Mouse (Mus musculus): ENCODE results near the gene Chchd6. TPM values are rescaled to one million over a fixed set of nuclear protein-coding genes. Genes with fewer than 3 reads are reported as not detected.

Gene Chchd6
- total RNA-seq, 2 experiments from 2014 or later = 14.7 to 15.5 TPM

DNA sequence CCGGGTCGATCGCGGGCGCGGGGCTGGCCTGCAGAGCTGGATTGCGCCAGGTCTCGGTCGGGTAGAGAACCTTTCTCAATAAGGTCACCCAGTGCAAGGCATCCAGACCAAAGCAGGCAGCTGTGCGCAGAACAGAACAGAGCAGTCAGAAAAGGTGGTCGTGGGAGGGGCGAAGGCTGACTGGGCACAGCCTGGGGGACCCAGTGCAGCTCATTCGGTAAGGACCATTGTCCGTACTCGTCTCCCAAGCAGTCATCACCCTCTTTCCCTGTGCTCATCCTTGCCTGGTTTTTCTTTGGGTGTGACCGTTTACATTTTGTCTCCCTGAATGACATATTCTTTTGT lies 232.4 kb downstream of the Chchd6 start:
- no peak for DNase-seq
- intact Hi-C loops (cut with DNase I) = loop anchor here (1.0 to 5.0 kb wide), 5 partner anchors 104 to 436 kb away; no protein-coding TSS in a partner anchor

DNA sequence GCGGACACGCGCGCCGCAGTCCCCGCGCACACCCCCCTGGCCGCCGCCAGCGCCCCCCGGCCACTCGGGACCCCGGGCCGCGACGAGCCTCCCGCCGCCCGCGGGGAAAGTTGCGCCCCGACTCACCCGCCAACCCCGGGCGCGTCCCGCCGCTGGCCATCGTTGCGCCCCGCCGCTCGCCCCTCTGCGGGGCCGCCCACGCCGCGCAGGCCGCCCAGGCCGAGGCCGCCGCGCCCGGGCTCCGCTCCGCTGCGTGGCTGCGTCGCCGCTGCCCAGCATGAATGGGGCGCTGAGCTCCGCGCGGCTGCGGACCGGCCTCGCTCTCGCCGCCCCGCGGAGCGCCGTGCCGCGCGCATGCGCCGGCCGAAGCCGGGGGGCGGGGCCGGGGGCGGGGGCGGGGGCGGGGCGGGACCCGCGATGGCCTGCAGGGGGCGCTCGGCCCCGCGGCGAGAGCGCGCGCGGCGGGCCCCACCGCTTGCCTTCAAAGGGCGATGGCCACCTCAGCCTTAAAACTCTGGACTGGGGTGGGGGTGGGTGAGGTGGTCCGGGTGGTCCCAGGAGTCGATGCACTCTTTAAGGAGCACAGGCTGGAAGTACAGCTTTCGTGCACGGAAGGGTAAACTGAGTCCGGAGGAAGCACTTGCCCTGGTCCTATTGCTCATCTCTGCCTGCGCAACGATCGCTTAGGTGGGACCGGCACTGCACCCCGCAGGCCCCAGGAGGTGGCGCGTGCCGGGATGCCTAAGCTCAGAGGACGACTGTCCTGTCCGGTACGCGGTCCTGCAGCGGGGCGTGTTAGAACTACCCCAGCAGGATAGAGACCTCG lies 233.0 kb downstream of the Chchd6 start, which contains the start of gene Plxna1:
Plxna1 (minus strand) TSS at position 340 of the 826 bp plus-strand sequence.
- intact Hi-C loops (cut with DNase I) = loop anchor here (1.0 to 5.0 kb wide), 5 partner anchors 104 to 435 kb away; no protein-coding TSS in a partner anchor
- DNase-seq = peak; percentile 63 to 68

DNA sequence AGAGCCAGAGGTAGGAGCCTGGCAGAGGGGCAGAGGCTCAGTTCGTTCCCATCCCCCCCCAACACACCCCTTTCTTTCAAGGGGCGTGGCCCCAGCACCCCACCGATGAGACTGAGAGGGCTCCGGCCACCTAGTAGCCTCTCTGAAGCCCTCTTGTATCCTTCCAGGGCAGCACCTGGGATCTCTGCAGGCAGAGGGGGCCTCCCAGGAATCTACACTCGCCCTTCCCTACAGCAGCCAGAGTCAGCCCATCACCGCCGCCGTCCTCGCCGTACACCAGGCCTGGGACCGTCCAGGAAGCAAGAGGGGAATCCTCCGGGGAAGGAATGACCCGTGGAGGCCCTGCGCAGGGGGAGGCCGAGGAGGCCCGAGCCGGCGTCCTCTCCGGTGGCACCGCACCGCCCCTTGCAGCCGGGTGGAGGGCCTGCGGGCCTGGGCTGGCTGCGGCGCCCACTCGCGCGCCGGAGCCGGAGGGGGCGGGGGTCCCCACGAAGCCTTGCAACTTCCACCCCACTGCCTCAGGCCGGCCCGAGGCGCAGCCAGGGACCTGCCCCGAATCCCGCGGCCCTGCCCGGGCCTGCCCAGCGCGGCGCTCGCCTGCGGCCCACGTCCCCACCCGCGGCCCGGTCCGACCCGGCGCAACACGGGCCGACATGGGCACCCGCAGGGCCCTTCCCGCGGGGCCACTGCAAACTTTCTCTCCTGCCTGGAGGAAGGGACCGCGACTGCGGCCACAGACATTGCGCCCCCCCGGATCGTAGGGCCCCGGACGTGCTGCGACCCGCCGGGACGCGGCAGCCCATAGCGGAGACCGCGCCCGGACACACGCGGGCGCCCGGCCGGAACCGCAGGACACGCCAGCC lies 233.8 kb downstream of the Chchd6 start:
- intact Hi-C loops (cut with DNase I) = loop anchor here (2.0 to 5.0 kb wide), 5 partner anchors 23 to 434 kb away; no protein-coding TSS in a partner anchor
- DNase-seq = peak; percentile 66 to 73

DNA sequence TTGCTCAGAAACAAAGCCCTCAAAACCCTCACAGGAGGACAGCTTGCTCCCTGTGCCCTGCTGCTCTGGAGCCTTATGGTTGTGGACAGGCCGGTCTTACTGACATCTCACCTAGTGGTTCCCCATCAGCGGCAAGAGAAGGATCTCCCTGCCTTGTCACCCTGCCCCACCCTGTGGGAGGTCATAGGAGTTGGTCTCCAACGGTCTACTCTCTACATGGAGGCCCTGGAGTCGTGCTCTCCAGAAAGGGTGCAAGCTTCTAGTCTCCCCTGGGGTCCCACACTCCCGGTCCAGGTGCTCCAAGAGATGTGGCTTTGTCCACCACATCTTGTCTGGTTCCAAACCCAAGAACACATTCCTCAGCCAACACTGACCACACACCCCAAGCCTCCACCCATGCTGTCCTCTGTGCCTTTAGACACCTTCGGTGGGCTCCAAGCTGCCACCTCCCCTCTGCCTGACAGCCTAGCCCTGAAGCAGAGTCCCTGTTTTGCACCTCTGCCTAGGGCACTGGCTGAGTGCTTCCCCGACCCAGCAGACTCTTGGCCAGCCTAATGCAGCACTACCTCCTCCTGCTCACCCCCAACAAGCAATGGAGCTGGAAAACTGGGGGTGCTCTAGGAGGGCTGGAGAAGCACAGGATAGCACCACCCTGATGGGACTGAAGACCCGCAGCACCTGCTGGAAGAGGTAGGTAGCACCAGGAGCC lies 234.6 kb downstream of the Chchd6 start:
- intact Hi-C loops (cut with DNase I) = loop anchor here (2.0 to 5.0 kb wide), 3 partner anchors 22 to 434 kb away; no protein-coding TSS in a partner anchor
- DNase-seq = peak in 1 of 2 experiments; percentile 13

DNA sequence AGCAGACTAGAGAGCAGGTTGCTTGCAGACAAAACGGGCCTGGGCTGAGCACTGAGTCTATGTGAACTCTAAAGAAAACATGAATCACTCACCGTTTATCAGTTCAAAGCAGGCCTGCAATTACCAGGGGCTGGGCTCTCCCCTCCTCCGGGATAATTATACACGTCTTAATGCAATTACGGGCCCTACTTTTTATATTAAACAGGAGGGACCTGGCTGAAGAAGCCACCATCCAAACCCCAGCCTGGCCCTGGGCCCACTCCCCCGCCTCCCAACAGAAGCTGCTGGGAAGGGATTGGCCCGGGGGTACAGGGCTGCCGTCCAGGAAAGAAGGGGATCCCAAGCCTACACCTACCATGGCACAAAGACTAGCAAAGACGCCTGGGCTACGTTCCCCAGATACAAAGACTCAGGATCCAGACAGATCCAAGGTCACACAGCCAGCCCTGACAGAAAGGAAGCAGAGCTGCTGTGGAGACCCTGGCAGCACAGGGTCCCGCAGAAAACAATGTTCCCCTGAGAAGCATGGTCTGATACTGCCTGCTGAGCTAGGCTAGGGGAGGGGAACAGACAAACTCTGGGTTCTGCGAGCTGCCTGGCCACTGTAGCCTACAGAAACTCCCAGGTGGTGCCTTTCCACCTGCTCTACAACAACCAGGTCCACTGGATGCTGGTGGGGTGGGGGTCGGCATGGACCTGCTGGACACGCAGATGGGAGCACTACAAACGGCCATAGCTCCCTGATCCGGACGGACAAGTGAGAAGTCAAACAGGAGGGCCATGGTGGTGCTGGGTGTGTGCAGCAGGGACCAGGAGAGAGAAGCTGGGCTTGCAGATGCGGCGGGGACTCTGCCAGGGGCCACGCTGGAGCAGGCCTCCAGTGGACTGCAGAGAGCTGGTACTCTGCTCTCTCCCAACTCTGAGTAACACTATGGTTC lies 235.4 kb downstream of the Chchd6 start:
- intact Hi-C loops (cut with DNase I) = loop anchor here (2.0 to 5.0 kb wide), 3 partner anchors 21 to 433 kb away; no protein-coding TSS in a partner anchor
- peak in 1 of 2 experiments; percentile 61 for DNase-seq

DNA sequence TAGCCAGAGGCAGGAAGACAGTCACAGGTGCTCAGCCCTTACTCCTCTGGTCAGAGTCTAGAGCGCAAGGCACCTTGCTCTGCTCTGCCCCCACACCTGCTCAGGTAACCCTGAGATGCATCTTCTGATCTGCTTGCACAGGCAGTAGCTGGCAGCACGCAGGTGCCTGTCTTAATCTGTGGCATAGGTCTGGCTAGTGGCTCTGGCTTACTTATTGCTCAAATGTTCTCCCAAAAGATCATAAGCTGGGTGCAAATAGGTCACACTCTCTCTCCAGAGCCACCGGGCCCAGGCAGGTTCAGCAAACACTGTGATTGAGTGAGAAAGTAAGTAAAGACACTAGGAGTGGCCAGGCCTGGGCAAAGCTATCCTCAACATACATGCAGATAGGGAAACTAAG lies 236.3 kb downstream of the Chchd6 start:
- intact Hi-C loops (cut with DNase I) = no loop called here
- no peak for DNase-seq

DNA sequence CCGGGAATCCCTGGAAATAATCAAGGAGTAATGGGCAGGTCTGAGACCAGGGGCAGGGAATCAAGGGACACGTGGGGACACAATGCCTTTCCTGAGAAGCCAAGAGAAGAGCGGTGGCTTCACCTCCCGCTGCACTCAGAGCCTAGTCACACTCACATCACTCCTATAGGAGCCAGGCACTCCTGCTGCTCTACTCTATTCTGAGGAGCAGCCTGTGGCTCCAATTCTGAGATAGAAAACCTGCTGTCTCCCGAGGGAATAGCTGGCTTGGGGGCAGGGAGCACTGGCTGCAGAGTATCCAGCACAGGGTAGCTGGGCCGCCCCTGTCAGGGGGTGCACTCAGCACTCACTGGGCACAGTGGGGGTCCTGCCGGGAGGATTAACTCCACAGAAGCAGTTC lies 239.8 kb downstream of the Chchd6 start:
- DNase-seq = no peak
- intact Hi-C loops (cut with DNase I) = no loop called here

DNA sequence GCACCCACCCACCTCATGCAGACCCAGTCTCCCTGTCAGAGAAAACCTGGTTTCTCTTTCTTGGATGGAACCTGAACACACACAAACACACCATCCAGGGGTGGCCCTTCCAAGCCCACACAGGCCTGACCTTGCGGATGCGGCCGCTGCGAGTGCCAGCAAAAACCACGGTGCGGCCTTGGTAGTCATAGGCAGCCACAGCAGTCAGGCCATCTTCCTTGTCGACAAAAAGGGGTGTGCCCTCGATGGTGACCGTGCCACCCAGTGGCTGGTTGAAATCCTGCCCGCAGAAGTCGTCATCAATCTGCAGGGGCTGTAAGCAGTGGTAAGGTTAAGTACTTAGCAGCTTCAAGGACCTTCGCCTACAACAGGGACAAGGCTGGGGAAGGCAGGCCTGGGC lies 240.7 kb downstream of the Chchd6 start:
- intact Hi-C loops (cut with DNase I) = no loop called here
- no peak for DNase-seq

DNA sequence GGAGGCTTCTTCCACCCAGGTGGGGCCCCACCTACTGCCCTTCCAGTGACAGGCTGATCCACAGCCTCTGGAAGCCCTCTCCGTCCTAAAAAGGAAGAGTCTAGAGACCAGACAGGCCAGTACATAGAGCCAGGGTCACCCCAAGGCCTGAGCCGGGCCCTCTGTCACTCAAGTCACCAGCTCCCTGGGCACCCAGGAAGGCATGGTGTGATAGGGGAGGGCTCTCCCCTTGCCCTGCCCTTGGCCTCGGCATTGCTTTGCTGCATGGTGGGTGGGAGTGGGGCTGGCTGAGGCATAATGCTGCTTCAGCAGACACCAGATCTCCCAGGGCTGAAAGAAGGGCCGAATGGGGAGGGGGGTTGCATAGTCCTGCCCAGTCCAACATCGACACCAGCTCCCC lies 241.4 kb downstream of the Chchd6 start:
- intact Hi-C loops (cut with DNase I) = no loop called here
- DNase-seq = no peak

DNA sequence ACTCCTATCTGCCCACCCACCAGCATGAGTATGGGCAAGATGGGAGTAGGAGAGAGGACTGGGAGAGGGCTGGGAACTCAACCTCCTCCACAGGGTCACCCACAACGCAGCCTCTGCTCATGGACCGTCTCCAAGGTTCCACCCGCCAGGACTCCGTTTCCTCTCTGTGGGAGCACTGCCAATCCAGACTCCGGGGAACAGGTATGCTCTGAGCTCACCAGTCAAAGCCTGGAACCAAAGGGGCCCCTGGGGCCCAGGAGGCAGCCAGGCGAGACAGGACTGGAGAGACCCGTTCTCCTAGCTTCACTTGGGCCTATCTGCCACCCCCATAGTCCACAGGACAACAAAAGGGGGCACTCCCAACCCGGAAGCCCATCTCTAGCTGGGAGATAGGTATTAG lies 242.4 kb downstream of the Chchd6 start:
- intact Hi-C loops (cut with DNase I) = no loop called here

DNA sequence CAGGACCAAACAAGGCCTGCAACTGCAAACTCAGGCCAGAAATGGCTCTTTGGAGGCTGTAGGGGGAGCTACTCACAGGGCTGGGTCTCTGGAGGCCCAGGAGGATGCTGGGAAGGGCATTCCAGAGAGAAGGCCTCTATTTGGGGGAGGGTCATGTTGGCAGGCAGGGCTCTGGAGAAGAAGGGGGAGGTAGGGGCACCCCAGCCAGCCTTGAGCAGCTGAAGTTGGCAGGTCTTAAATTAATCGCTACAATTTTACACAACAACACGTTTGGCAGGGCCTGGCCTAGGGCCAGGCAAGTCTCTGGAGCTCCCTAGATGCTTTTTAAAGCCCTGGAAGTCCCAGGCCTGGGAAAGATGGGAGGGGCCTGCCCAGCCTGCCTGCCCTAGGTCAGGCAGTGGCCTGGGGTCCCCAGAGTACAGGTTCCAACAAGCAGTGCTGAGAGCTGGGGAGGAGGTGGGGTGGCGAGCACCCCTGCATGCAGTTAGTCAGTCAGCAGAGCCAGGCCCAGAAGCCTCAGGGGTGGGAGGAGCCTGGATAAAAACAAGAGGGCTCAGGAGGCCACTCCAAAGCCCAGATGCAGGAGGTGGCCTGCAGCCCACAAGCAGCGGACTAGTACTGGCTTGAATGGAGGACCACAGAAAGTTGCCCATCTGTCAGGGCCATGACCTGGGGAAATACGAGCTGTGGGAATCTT lies 243.9 kb downstream of the Chchd6 start:
- DNase-seq = peak; percentile 75 to 76
- intact Hi-C loops (cut with DNase I) = no loop called here

More for the DNA sequence above, 242.4 kb downstream of the Chchd6 start:
- no peak for DNase-seq

DNA sequence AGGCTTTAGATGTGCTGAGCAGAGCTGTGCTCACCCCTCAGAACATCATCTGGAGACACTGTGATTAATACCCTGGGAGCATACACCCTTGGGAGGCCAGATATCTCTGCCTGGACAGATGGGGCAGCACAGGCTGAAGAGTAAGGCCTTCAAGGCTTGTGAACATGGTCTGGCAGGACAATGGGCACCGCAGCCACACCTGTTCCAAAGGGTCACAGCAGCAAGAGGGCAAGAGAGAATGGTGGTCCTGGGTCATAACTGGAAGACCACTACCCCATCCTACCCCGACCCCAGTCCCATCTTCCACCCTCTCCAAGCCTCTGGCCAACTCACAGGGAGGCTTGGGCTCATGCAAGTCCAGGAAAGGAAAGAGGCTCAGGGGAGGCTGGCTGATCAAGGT lies 244.9 kb downstream of the Chchd6 start:
- intact Hi-C loops (cut with DNase I) = no loop called here
- DNase-seq = no peak

DNA sequence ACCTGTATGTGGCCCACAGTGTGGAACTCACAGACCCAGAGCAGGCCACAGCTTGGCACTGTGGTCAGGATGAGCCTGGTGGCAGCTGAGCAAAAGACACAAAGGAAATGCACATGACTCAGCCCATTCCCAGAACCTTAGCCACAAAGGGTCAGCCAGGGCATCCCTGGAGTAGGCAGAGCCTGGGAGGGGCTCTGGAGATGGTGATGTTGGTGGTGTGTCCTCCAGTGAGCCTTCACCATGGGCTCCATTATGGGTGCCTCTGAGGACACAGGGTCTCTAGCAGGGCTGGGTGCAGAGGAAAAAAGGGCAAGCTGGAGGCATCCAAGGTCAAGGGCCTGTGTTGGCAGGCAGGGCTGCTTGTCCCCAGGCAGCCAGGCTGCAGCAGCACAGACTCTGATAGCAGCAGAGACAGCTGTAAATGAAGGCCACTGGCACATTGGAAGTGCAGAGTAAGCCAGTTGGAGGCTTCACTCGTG lies 245.4 kb downstream of the Chchd6 start:
- peak; percentile 67 to 76 for DNase-seq
- intact Hi-C loops (cut with DNase I) = no loop called here

DNA sequence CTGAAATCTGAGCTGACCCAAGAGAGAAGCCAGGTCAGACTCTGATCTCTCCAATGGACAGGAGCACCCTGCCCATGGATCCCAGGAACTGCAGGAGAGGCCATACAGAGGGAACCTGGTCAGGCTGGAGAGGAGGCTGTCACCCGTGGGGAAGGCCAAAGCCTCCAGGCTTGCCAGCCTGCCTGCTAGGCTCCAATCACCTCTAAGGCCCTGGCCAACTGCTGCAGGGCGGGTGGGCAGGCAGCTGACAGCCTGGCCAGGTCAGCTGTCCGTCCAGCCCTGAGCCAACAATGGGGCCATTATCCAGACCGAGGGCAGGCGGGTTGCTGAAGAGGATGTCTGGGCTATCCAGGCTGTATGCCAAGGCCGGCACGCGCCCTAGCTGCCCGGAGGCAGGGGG lies 247.1 kb downstream of the Chchd6 start:
- DNase-seq = peak in 1 of 2 experiments; percentile 49
- intact Hi-C loops (cut with DNase I) = no loop called here

DNA sequence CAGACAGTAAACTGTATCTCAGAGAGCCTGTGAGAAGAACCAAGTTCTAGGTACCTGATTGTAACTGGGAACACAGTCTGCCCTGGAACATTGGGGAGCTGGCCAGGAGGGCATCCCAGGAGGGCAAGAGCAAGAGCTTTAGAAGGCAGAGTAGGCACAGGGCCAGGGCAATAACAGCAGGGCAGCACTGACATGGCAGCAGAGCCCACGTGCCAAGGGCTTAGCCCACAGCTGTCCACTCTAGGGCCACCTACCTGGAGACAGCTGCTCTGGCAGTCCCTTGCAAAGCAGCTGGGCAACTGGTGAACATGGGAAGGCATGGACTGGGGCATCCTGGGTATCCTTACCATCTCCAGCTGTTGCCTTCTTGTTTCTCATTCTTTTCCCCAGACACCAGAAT lies 247.7 kb downstream of the Chchd6 start:
- intact Hi-C loops (cut with DNase I) = no loop called here
- peak in 1 of 2 experiments; percentile 57 for DNase-seq

DNA sequence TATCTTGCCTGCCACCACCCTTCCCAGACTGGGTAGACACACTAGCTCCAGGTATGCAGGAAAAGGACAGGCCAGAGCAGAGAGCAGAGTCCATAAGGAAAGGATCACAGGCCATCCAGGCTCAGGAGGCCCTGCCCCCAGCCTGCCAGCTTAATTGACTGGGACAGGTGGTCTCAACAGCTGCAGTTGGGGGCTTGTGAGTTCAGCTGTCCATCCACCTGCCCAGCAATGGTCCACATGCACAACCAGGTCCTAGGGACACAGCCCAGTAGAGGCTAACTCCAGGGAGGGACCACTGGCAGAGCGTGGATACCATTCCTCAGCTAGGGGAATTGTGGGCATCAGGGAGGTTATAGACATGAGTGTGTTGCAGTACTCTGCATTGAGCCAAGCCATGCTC lies 249.6 kb downstream of the Chchd6 start:
- intact Hi-C loops (cut with DNase I) = no loop called here

DNA sequence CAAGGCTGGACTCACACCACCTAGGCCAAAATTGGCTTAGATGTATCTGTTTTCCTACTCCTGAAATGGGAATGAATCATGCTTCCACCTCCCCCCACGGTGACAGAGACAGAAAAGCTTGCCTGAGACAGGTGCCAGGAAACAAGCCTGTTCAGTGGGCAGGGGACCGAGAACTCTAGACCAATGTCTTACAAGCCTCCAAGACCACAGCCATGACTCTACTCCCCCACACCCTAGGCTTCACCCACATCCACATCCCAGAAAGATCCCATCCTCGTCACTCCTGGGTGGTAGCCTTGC lies 250.0 kb downstream of the Chchd6 start:
- no peak for DNase-seq
- intact Hi-C loops (cut with DNase I) = no loop called here

More for the DNA sequence above, 249.6 kb downstream of the Chchd6 start:
- no peak for DNase-seq

DNA sequence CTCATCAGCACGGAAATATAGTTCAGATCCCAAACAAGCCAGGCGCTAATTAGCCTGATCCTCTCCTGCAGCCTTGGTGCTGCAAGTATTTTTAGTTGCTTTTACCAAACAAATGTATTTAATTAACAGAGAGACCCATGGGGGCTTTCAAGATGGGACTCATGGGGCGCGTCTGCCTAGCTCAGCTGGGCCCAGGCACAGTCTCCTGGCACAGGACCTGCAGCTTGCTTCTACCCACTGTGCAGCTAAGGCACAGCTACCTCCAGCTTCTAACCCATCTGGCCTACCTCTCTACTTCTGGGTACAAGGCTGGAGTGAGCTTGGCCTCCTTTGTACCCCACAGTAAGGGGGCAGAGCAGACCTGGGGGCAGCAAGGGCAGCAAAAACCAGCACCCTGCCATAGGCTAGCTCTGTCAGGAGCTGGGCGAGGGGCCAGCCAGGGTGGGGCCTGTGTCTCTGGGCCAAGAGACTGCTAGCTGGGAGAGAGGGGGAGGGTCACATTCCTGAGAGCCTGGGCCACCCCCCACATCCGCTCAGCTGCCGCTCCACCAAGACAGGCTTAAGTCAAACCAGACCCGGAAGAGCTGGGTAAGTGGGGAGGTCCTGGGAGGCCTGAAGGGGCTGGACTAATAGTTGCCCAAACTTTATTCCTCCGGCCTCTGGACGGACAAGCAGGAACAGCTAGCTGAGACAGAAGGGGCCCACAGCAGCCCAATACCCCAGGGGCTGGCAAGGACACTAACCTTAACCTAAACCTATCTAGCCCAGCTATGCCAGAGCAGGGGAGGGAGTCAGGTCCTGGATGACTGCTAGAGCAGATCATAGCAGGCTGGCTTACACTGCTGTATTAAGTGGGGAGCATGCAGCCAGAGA lies 250.6 kb downstream of the Chchd6 start:
- intact Hi-C loops (cut with DNase I) = no loop called here
- DNase-seq = peak; percentile 96
